Mouse (Mus musculus): ENCODE results near the gene Parp16. TPM values are rescaled to one million over a fixed set of nuclear protein-coding genes. Genes with fewer than 3 reads are reported as not detected.

The Parp16 gene
- total and polyA plus RNA-seq, 3 experiments, result 0.44 to 1.7 (median 0.81) TPM

- Histone ChIP-seq H3K27ac (ENCODE audit: insufficient read depth, low read depth) (no peak overlapping the region), H3K36me3 (replicated peaks in 1 of 2; ENCODE audit: control insufficient read depth in 1 of 2, insufficient read depth in 1 of 2, low read length in 1 of 2) (no peaks in the 10 kb centered on the region), H3K79me2 (replicated peaks; ENCODE audit: control insufficient read depth, extremely low read depth, insufficient read depth, poor library complexity, severe bottlenecking) (no peaks in the 10 kb centered on the region), H3K4me3 (replicated peaks in 1 of 3; ENCODE audit: low read depth in 2 of 3, low read length in 2 of 3, poor library complexity in 1 of 3) (no peak overlapping the region), H3K27me3 (replicated peaks) (peaks cover 59% of the 10 kb centered on the region), H3K9ac (ENCODE audit: insufficient read depth, low read depth) (no peak overlapping the region), H3K4me1 (ENCODE audit: control insufficient read depth in 1 of 2, insufficient read depth in 2 of 2) (peaks cover 4 to 29% of the 10 kb centered on the region in 2 experiments), H3K4me2 (ENCODE audit: insufficient read depth, low read depth, poor library complexity, severe bottlenecking) (no peak overlapping the region), H3K9me3 (replicated peaks; ENCODE audit: low read length) (no peaks in the 10 kb centered on the region)
- dilution Hi-C loops (cut with MboI; ENCODE audit: extremely low pct_ligation_motif_present, extremely low pct_unique_long_range_greater_than_20kb, low sequenced_read_pairs) (no loop called here), in situ Hi-C loops (cut with MboI; ENCODE audit: low pct_ligation_motif_present, low pct_unique_long_range_greater_than_20kb, low sequenced_read_pairs) (no loop called here)
- TF ChIP-seq JUN (IDR thresholded peaks at IDR 0.05; ENCODE audit: insufficient read depth, low read depth, low read length), result no peak
- TF ChIP-seq POLR2AphosphoS2 (IDR thresholded peaks at IDR 0.05; ENCODE audit: low read depth, low read length), result no peak
- no peak for TF ChIP-seq NELFE (IDR thresholded peaks at IDR 0.05; ENCODE audit: low read depth, low read length)
- no peak for DNase-seq (ENCODE audit: extremely low read depth)
Observed at GRCm38 (mm10) chr9:65152711-65153330, 42.3 kb upstream of the Parp16 start.

- no peaks in the 10 kb centered on the region for H3K79me2 ChIP-seq (replicated peaks; ENCODE audit: control insufficient read depth, extremely low read depth, insufficient read depth, poor library complexity, severe bottlenecking)
- dilution Hi-C loops (cut with MboI; ENCODE audit: extremely low pct_ligation_motif_present, extremely low pct_unique_long_range_greater_than_20kb, low sequenced_read_pairs) (no loop called here), in situ Hi-C loops (cut with MboI; ENCODE audit: low pct_ligation_motif_present, low pct_unique_long_range_greater_than_20kb, low sequenced_read_pairs) (no loop called here)
- no peak overlapping the region for H3K4me3 ChIP-seq (replicated peaks in 1 of 3; ENCODE audit: low read depth in 2 of 3, low read length in 2 of 3, poor library complexity in 1 of 3)
- no peaks in the 10 kb centered on the region for H3K36me3 ChIP-seq (replicated peaks in 1 of 2; ENCODE audit: control insufficient read depth in 1 of 2, insufficient read depth in 1 of 2, low read length in 1 of 2)
- no peak overlapping the region for H3K9ac ChIP-seq (ENCODE audit: insufficient read depth, low read depth)
- H3K27me3 ChIP-seq (replicated peaks), result peaks cover 64% of the 10 kb centered on the region
- peaks cover 4 to 24% of the 10 kb centered on the region in 2 experiments for H3K4me1 ChIP-seq (ENCODE audit: control insufficient read depth in 1 of 2, insufficient read depth in 2 of 2)
- no peaks in the 10 kb centered on the region for H3K9me3 ChIP-seq (replicated peaks; ENCODE audit: low read length)
- H3K4me2 ChIP-seq (ENCODE audit: insufficient read depth, low read depth, poor library complexity, severe bottlenecking), result no peak overlapping the region
- TF ChIP-seq CHD1 (IDR thresholded peaks at IDR 0.05; ENCODE audit: low read depth, low read length), result no peak
- H3K27ac ChIP-seq (ENCODE audit: insufficient read depth, low read depth), result no peak overlapping the region
- no peak for DNase-seq (ENCODE audit: extremely low read depth)
Observed at GRCm38 (mm10) chr9:65153331-65153711, 41.8 kb upstream of the Parp16 start.

GRCm38 (mm10) chr9:65154692-65155455 lies 40.3 kb upstream of the Parp16 start:
- no peaks in the 10 kb centered on the region for H3K9me3 ChIP-seq (replicated peaks; ENCODE audit: low read length)
- peaks cover 69% of the 10 kb centered on the region for H3K27me3 ChIP-seq (replicated peaks)
- H3K4me3 ChIP-seq (replicated peaks in 1 of 3; ENCODE audit: low read depth in 2 of 3, low read length in 2 of 3, poor library complexity in 1 of 3), result no peak overlapping the region
- peaks cover 0 to 16% of the 10 kb centered on the region in 2 experiments; a peak in 3 of 4 replicates for H3K4me1 ChIP-seq (ENCODE audit: control insufficient read depth in 1 of 2, insufficient read depth in 2 of 2)
- no peak overlapping the region for H3K9ac ChIP-seq (ENCODE audit: insufficient read depth, low read depth)
- H3K27ac ChIP-seq (ENCODE audit: insufficient read depth, low read depth), result no peak overlapping the region
- in situ Hi-C loops (cut with MboI; ENCODE audit: low pct_ligation_motif_present, low pct_unique_long_range_greater_than_20kb, low sequenced_read_pairs) (no loop called here), dilution Hi-C loops (cut with MboI; ENCODE audit: extremely low pct_ligation_motif_present, extremely low pct_unique_long_range_greater_than_20kb, low sequenced_read_pairs) (no loop called here)
- H3K4me2 ChIP-seq (ENCODE audit: insufficient read depth, low read depth, poor library complexity, severe bottlenecking), result no peak overlapping the region
- no peaks in the 10 kb centered on the region for H3K79me2 ChIP-seq (replicated peaks; ENCODE audit: control insufficient read depth, extremely low read depth, insufficient read depth, poor library complexity, severe bottlenecking)
- DNase-seq (ENCODE audit: extremely low read depth), result no peak
- H3K36me3 ChIP-seq (replicated peaks in 1 of 2; ENCODE audit: control insufficient read depth in 1 of 2, insufficient read depth in 1 of 2, low read length in 1 of 2), result no peaks in the 10 kb centered on the region
- TF ChIP-seq USF1 (IDR thresholded peaks at IDR 0.05; ENCODE audit: low read depth, low read length) (no peak), JUND (conservative IDR thresholded peaks at IDR 0.05; ENCODE audit: low read depth, low read length) (no peak), TCF12 (IDR thresholded peaks at IDR 0.05; ENCODE audit: low read depth, low read length) (no peak), ZKSCAN1 (IDR thresholded peaks at IDR 0.05; ENCODE audit: borderline replicate concordance, low read depth, low read length) (no peak), NRF1 (IDR thresholded peaks at IDR 0.05; ENCODE audit: low read depth, low read length) (no peak), MAZ (IDR thresholded peaks at IDR 0.05; ENCODE audit: low read depth, low read length) (no peak), HCFC1 (IDR thresholded peaks at IDR 0.05; ENCODE audit: low read depth, low read length) (no peak), CTCF (conservative IDR thresholded peaks at IDR 0.05 in 1 of 2, IDR thresholded peaks at IDR 0.05 in 1 of 2; ENCODE audit: low read depth in 2 of 2, low read length in 2 of 2) (no peak), SMC3 (IDR thresholded peaks at IDR 0.05; ENCODE audit: low read depth, low read length) (no peak), SIN3A (IDR thresholded peaks at IDR 0.05; ENCODE audit: low read length) (no peak), KAT2A (IDR thresholded peaks at IDR 0.05; ENCODE audit: insufficient replicate concordance, low read length) (no peak)
